Mouse (Mus musculus): ENCODE data around the gene Tprn. TPM values are rescaled to one million over a fixed set of nuclear protein-coding genes. Genes with fewer than 3 reads are reported as not detected.

Gene Tprn
- polyA plus RNA-seq, 1 experiment from 2014 or later, result 6.6 TPM

- peak overlapping the region; percentile 98 for H3K27ac ChIP-seq (ENCODE audit: low read depth, low read length)
- WGBS, result 2% methylated on average over 40 of the region's 41 CpGs
- H3K9ac ChIP-seq (ENCODE audit: low read length), result peak overlapping the region; percentile 72
- peak; percentile 100 for DNase-seq (ENCODE audit: low spot score)
- H3K9me3 ChIP-seq (replicated peaks; ENCODE audit: control insufficient read depth, low read length), result no peaks in the 10 kb centered on the region
- peak; percentile 97 for ATAC-seq
- peaks cover 8% of the 10 kb centered on the region; the same call in 1 of the 2 replicates for H3K36me3 ChIP-seq (ENCODE audit: control insufficient read depth, insufficient read depth, low read length)
- no peaks in the 10 kb centered on the region for H3K27me3 ChIP-seq (replicated peaks; ENCODE audit: control insufficient read depth, insufficient read depth, low read length)
- peak overlapping the region; percentile 46 for H3K4me2 ChIP-seq (ENCODE audit: low read length)
- H3K4me3 ChIP-seq (ENCODE audit: low read depth, low read length), result peak overlapping the region; percentile 89
- H3K4me1 ChIP-seq (ENCODE audit: control insufficient read depth, insufficient read depth, low read length), result peaks cover 12% of the 10 kb centered on the region
Measured at GRCm38 (mm10) chr2:25224766-25225752, 37.4 kb upstream of the Tprn start.

GRCm38 (mm10) chr2:25225811-25226379, 36.5 kb upstream of the Tprn start:
- Histone ChIP-seq H3K27ac (ENCODE audit: low read depth, low read length) (peak overlapping the region; percentile 98; the same call in 1 of the 2 replicates), H3K27me3 (replicated peaks; ENCODE audit: control insufficient read depth, insufficient read depth, low read length) (no peaks in the 10 kb centered on the region), H3K9ac (ENCODE audit: low read length) (no peak overlapping the region), H3K9me3 (replicated peaks; ENCODE audit: control insufficient read depth, low read length) (no peaks in the 10 kb centered on the region), H3K36me3 (ENCODE audit: control insufficient read depth, insufficient read depth, low read length) (peaks cover 8% of the 10 kb centered on the region; the same call in 1 of the 2 replicates), H3K4me1 (ENCODE audit: control insufficient read depth, insufficient read depth, low read length) (peaks cover 12% of the 10 kb centered on the region), H3K4me3 (ENCODE audit: low read depth, low read length) (no peak overlapping the region), H3K4me2 (ENCODE audit: low read length) (peak overlapping the region; percentile 46)
- ATAC-seq (no peak), DNase-seq (ENCODE audit: low spot score) (no peak)
- 77% methylated on average over 8 of the region's 8 CpGs for WGBS

GRCm38 (mm10) chr2:25226864-25227263, 35.6 kb upstream of the Tprn start:
- Histone ChIP-seq H3K9ac (ENCODE audit: low read length) (no peak overlapping the region), H3K27me3 (replicated peaks; ENCODE audit: control insufficient read depth, insufficient read depth, low read length) (no peaks in the 10 kb centered on the region), H3K9me3 (replicated peaks; ENCODE audit: control insufficient read depth, low read length) (no peaks in the 10 kb centered on the region), H3K27ac (ENCODE audit: low read depth, low read length) (no peak overlapping the region), H3K4me3 (ENCODE audit: low read depth, low read length) (no peak overlapping the region), H3K4me2 (ENCODE audit: low read length) (no peak overlapping the region), H3K4me1 (ENCODE audit: control insufficient read depth, insufficient read depth, low read length) (peaks cover 12% of the 10 kb centered on the region), H3K36me3 (ENCODE audit: control insufficient read depth, insufficient read depth, low read length) (peaks cover 2% of the 10 kb centered on the region; the same call in 1 of the 2 replicates)
- DNase-seq (ENCODE audit: low spot score) (no peak), ATAC-seq (no peak)
- 90% methylated on average over 5 of the region's 5 CpGs for WGBS

- no peak overlapping the region for H3K4me2 ChIP-seq (ENCODE audit: low read length)
- H3K4me3 ChIP-seq (ENCODE audit: low read depth, low read length), result no peak overlapping the region
- no peak for DNase-seq (ENCODE audit: low spot score)
- H3K4me1 ChIP-seq (ENCODE audit: control insufficient read depth, insufficient read depth, low read length), result peaks cover 12% of the 10 kb centered on the region
- 85% methylated on average over 4 of the region's 4 CpGs for WGBS
- H3K27ac ChIP-seq (ENCODE audit: low read depth, low read length), result no peak overlapping the region
- no peak overlapping the region for H3K9ac ChIP-seq (ENCODE audit: low read length)
- no peaks in the 10 kb centered on the region for H3K36me3 ChIP-seq (ENCODE audit: control insufficient read depth, insufficient read depth, low read length)
- no peak for ATAC-seq
- H3K9me3 ChIP-seq (replicated peaks; ENCODE audit: control insufficient read depth, low read length), result no peaks in the 10 kb centered on the region
- H3K27me3 ChIP-seq (replicated peaks; ENCODE audit: control insufficient read depth, insufficient read depth, low read length), result no peaks in the 10 kb centered on the region
Measured at GRCm38 (mm10) chr2:25227406-25227805, 35.0 kb upstream of the Tprn start.

- no peaks in the 10 kb centered on the region for H3K36me3 ChIP-seq (ENCODE audit: control insufficient read depth, insufficient read depth, low read length)
- H3K27me3 ChIP-seq (replicated peaks; ENCODE audit: control insufficient read depth, insufficient read depth, low read length), result no peaks in the 10 kb centered on the region
- peak; percentile 91 for DNase-seq (ENCODE audit: low spot score)
- 0 out of 2 replicates have a peak overlapping the region, but pooled peaks have one; percentile 37 for H3K9ac ChIP-seq (ENCODE audit: low read length)
- H3K4me2 ChIP-seq (ENCODE audit: low read length), result peak overlapping the region; percentile 41
- peaks cover 8% of the 10 kb centered on the region for H3K4me1 ChIP-seq (ENCODE audit: control insufficient read depth, insufficient read depth, low read length)
- peak overlapping the region; percentile 15; the same call in 1 of the 2 replicates for H3K4me3 ChIP-seq (ENCODE audit: low read depth, low read length)
- 2% methylated on average over 7 of the region's 7 CpGs for WGBS
- no peaks in the 10 kb centered on the region for H3K9me3 ChIP-seq (replicated peaks; ENCODE audit: control insufficient read depth, low read length)
- H3K27ac ChIP-seq (ENCODE audit: low read depth, low read length), result peak overlapping the region; percentile 58
- ATAC-seq, result no peak
Measured at GRCm38 (mm10) chr2:25228431-25228889, 34.0 kb upstream of the Tprn start.

GRCm38 (mm10) chr2:25228995-25229530, 33.4 kb upstream of the Tprn start:
- Histone ChIP-seq H3K4me1 (ENCODE audit: control insufficient read depth, insufficient read depth, low read length) (peaks cover 5% of the 10 kb centered on the region), H3K36me3 (ENCODE audit: control insufficient read depth, insufficient read depth, low read length) (no peaks in the 10 kb centered on the region), H3K27me3 (replicated peaks; ENCODE audit: control insufficient read depth, insufficient read depth, low read length) (no peaks in the 10 kb centered on the region), H3K9ac (ENCODE audit: low read length) (no peak overlapping the region), H3K27ac (ENCODE audit: low read depth, low read length) (no peak overlapping the region), H3K4me3 (ENCODE audit: low read depth, low read length) (no peak overlapping the region), H3K9me3 (replicated peaks; ENCODE audit: control insufficient read depth, low read length) (no peaks in the 10 kb centered on the region), H3K4me2 (ENCODE audit: low read length) (no peak overlapping the region)
- WGBS, result 66% methylated on average over 6 of the region's 6 CpGs
- ATAC-seq (no peak), DNase-seq (ENCODE audit: low spot score) (no peak)

- H3K4me2 ChIP-seq (ENCODE audit: low read length), result no peak overlapping the region
- peaks cover 5% of the 10 kb centered on the region for H3K4me1 ChIP-seq (ENCODE audit: control insufficient read depth, insufficient read depth, low read length)
- WGBS, result 80% methylated on average over 5 of the region's 5 CpGs
- DNase-seq (ENCODE audit: low spot score), result no peak
- H3K9ac ChIP-seq (ENCODE audit: low read length), result no peak overlapping the region
- H3K27me3 ChIP-seq (replicated peaks; ENCODE audit: control insufficient read depth, insufficient read depth, low read length), result no peaks in the 10 kb centered on the region
- H3K27ac ChIP-seq (ENCODE audit: low read depth, low read length), result no peak overlapping the region
- no peaks in the 10 kb centered on the region for H3K36me3 ChIP-seq (ENCODE audit: control insufficient read depth, insufficient read depth, low read length)
- H3K4me3 ChIP-seq (ENCODE audit: low read depth, low read length), result no peak overlapping the region
- H3K9me3 ChIP-seq (replicated peaks; ENCODE audit: control insufficient read depth, low read length), result no peaks in the 10 kb centered on the region
- ATAC-seq, result no peak
Measured at GRCm38 (mm10) chr2:25229582-25229981, 32.8 kb upstream of the Tprn start.

- 89% methylated on average over 7 of the region's 7 CpGs for WGBS
- Histone ChIP-seq H3K4me1 (ENCODE audit: control insufficient read depth, insufficient read depth, low read length) (peaks cover 2% of the 10 kb centered on the region; the same call in 1 of the 2 replicates), H3K9ac (ENCODE audit: low read length) (no peak overlapping the region), H3K9me3 (replicated peaks; ENCODE audit: control insufficient read depth, low read length) (no peaks in the 10 kb centered on the region), H3K4me2 (ENCODE audit: low read length) (no peak overlapping the region), H3K27ac (ENCODE audit: low read depth, low read length) (no peak overlapping the region), H3K4me3 (ENCODE audit: low read depth, low read length) (no peak overlapping the region), H3K36me3 (ENCODE audit: control insufficient read depth, insufficient read depth, low read length) (no peaks in the 10 kb centered on the region), H3K27me3 (replicated peaks; ENCODE audit: control insufficient read depth, insufficient read depth, low read length) (no peaks in the 10 kb centered on the region)
- ATAC-seq (no peak), DNase-seq (ENCODE audit: low spot score) (no peak)
Measured at GRCm38 (mm10) chr2:25230581-25230980, 31.8 kb upstream of the Tprn start.
